Mouse (Mus musculus) thymus, adult 2 months (tissue): ENCODE results near the gene Opn4.

Experiments
- CTCF ChIP-seq: fragments of 200-500 bp; IDR thresholded peaks from 2 replicates; pipeline ENCODE4 v1.5.1; 2012; ENCODE audit warnings: mild to moderate bottlenecking, control low read depth, low read length, moderate library complexity, borderline replicate concordance; ENCODE audit not compliant: control insufficient read depth, poor library complexity, insufficient read depth; ENCODE audit errors: extremely low read depth
- POLR2A ChIP-seq: fragments of 200-500 bp; IDR thresholded peaks from 2 replicates; pipeline ENCODE4 v1.6.1; 2012; ENCODE audit warnings: mild to moderate bottlenecking, low read length, control low read depth, moderate library complexity; ENCODE audit not compliant: control insufficient read depth, poor library complexity, insufficient read depth; ENCODE audit errors: extremely low read depth

DNA sequence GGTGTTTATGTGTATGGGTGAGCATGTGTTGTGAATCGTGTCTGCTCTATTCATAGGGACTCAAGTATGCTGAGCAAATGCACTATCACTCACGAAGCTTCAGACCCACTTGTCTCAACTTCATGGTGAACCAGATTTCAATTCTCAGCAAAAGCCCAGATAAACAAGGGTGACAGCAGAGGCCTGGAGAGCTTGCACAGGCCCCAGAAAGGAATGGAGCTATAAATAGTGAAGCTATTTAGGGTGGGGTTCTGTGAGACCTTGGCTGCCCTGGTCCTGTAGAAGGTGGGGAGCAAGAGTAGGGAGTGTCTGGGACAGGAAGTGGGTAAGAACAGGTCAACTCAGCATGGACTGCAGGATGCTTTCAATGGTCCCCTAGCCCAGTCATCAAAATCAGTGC, 55.4 kb downstream of the Opn4 start:
- TF ChIP-seq CTCF (no peak), POLR2A (no peak)
